8 mouse cellular contexts compared by ENCODE assay signal in genomic region chr4:133774570-133775554, GRCm38 (mm10). TPM values are rescaled to one million over a fixed set of nuclear protein-coding genes. Genes with fewer than 3 reads are reported as not detected.
A peak's percentile ranks its signal among the peaks of the same experiment; 100 is the strongest.
DNase-seq lines count a peak whose midpoint lies in the region; ATAC-seq and TF ChIP-seq lines count a peak whose summit lies in the region.
"Had no signal": no experiment of that assay in that cellular context is flagged by ENCODE, and none has a peak within 500 bp of the region (broad histone marks: within the 10 kb centered on the region; RNA-seq: fewer than 3 reads in every experiment).

No protein-coding gene starts in this region.

- in situ Hi-C loops in CH12.LX (cut with MboI; ENCODE audit: low pct_ligation_motif_present, low pct_unique_long_range_greater_than_20kb, low sequenced_read_pairs): no loop called here

- no peaks in the 10 kb centered on the region for H3K27me3 ChIP-seq in CH12.LX (replicated peaks)
- no peaks in the 10 kb centered on the region for H3K27me3 ChIP-seq in heart, adult 2 months (ENCODE audit: control insufficient read depth, insufficient read depth, low read length)
- H3K27me3 ChIP-seq in stomach, postnatal 0 days (ENCODE audit: control insufficient read depth, insufficient read depth, low read length): no peaks in the 10 kb centered on the region
- H3K27me3 ChIP-seq: heart, embryonic 13.5 days had no signal

- peak overlapping the region; percentile 77 for H3K4me2 ChIP-seq in CH12.LX (ENCODE audit: insufficient read depth, low read depth, poor library complexity, severe bottlenecking)
- no peak overlapping the region for H3K4me2 ChIP-seq in stomach, postnatal 0 days (replicated peaks; ENCODE audit: low read depth)
- H3K4me2 ChIP-seq: heart, embryonic 13.5 days had no signal

- DNase-seq in A20 (ENCODE audit: low read depth, low spot score): peak; percentile 88
- no peak for DNase-seq in CH12.LX (ENCODE audit: extremely low read depth)
- DNase-seq in cerebellum, adult 9-10 months: peak; percentile 94
- peak; percentile 80 to 87 for DNase-seq in heart, adult 2 months
- peak; percentile 73 to 83 for DNase-seq in layer of hippocampus, postnatal 10 days (ENCODE audit: low spot score in 2 of 2)
- DNase-seq in stomach, postnatal 0 days (ENCODE audit: low spot score): peak; percentile 86

- H3K9me3 ChIP-seq in CH12.LX (replicated peaks; ENCODE audit: low read length): no peaks in the 10 kb centered on the region
- no peaks in the 10 kb centered on the region for H3K9me3 ChIP-seq in stomach, postnatal 0 days (ENCODE audit: control insufficient read depth, low read length)
- H3K9me3 ChIP-seq: heart, embryonic 13.5 days had no signal

- no peaks in the 10 kb centered on the region for H3K36me3 ChIP-seq in CH12.LX (replicated peaks in 1 of 2; ENCODE audit: control insufficient read depth in 1 of 2, insufficient read depth in 1 of 2, low read length in 1 of 2)
- no peaks in the 10 kb centered on the region for H3K36me3 ChIP-seq in heart, adult 2 months (ENCODE audit: control insufficient read depth, insufficient read depth, low read length)
- no peaks in the 10 kb centered on the region for H3K36me3 ChIP-seq in stomach, postnatal 0 days (ENCODE audit: control insufficient read depth, insufficient read depth, low read length)
- H3K36me3 ChIP-seq: heart, embryonic 13.5 days had no signal

- peak overlapping the region in 1 of 3 experiments; percentile 46 for H3K4me3 ChIP-seq in CH12.LX (replicated peaks in 1 of 3; ENCODE audit: low read depth in 2 of 3, low read length in 2 of 3, poor library complexity in 1 of 3)
- no peak overlapping the region for H3K4me3 ChIP-seq in heart, adult 2 months
- no peak overlapping the region for H3K4me3 ChIP-seq in stomach, postnatal 0 days (ENCODE audit: low read depth, low read length)
- H3K4me3 ChIP-seq: heart, embryonic 13.5 days had no signal

- intact Hi-C loops in heart, adult 2 months (cut with DNase I): loop anchor here (1.0 kb wide), 1 partner anchor 104 kb away; no protein-coding TSS in a partner anchor

- H3K27ac ChIP-seq in CH12.LX (ENCODE audit: insufficient read depth, low read depth): no peak overlapping the region; the same call in 1 of the 2 replicates
- no peak overlapping the region for H3K27ac ChIP-seq in heart, adult 2 months
- no peak overlapping the region for H3K27ac ChIP-seq in stomach, postnatal 0 days (replicated peaks)
- H3K27ac ChIP-seq: heart, embryonic 13.5 days had no signal

- no peak overlapping the region for H3K9ac ChIP-seq in CH12.LX (ENCODE audit: insufficient read depth, low read depth)
- no peak overlapping the region for H3K9ac ChIP-seq in heart, adult 2 months (ENCODE audit: low read depth, low read length)
- H3K9ac ChIP-seq in stomach, postnatal 0 days (ENCODE audit: low read length): no peak overlapping the region
- H3K9ac ChIP-seq: heart, embryonic 13.5 days had no signal

- peak in 1 of 2 experiments; percentile 53; a peak in 2 of 4 replicates for TF ChIP-seq CTCF in CH12.LX (conservative IDR thresholded peaks at IDR 0.05 in 1 of 2, IDR thresholded peaks at IDR 0.05 in 1 of 2; ENCODE audit: low read depth in 2 of 2, low read length in 2 of 2)
- TF ChIP-seq CTCF in heart, adult 2 months (IDR thresholded peaks at IDR 0.05): peak; percentile 81
- peak; percentile 80 for TF ChIP-seq CTCF in stomach, postnatal 0 days (IDR thresholded peaks at IDR 0.05; ENCODE audit: low read depth)

- dilution Hi-C loops in CH12.LX (cut with MboI; ENCODE audit: extremely low pct_ligation_motif_present, extremely low pct_unique_long_range_greater_than_20kb, low sequenced_read_pairs): no loop called here

- no peak; the same call in 1 of the 2 replicates for TF ChIP-seq POLR2A in CH12.LX (IDR thresholded peaks at IDR 0.05; ENCODE audit: low read depth, low read length)
- TF ChIP-seq POLR2A in heart, adult 2 months (IDR thresholded peaks at IDR 0.05; ENCODE audit: insufficient read depth, low read depth, low read length): no peak

- TF ChIP-seq RAD21 in CH12.LX (IDR thresholded peaks at IDR 0.05; ENCODE audit: low read depth, low read length): peak; percentile 22

- TF ChIP-seq EP300 in CH12.LX (IDR thresholded peaks at IDR 0.05; ENCODE audit: low read length): no peak
- peak; percentile 74; the same call in 1 of the 2 replicates for TF ChIP-seq EP300 in heart, adult 2 months (IDR thresholded peaks at IDR 0.05; ENCODE audit: insufficient read depth, low read depth, low read length)
- no peak for TF ChIP-seq EP300 in stomach, postnatal 0 days (optimal IDR thresholded peaks at IDR 0.05)

- WGBS in heart, adult 2 months: 48% methylated on average over 21 of the region's 21 CpGs
- WGBS in stomach, postnatal 0 days: 73% methylated on average over 21 of the region's 21 CpGs

- ATAC-seq in megakaryocyte-erythroid progenitor cell, adult 5-6 weeks (replicated peaks; ENCODE audit: low FRiP score, low TSS enrichment, poor library complexity, severe bottlenecking): peak; percentile 90
- peak; percentile 72 for ATAC-seq in stomach, postnatal 0 days (ENCODE audit: low FRiP score, low TSS enrichment)

- H3K4me1 ChIP-seq in CH12.LX (ENCODE audit: control insufficient read depth in 1 of 2, insufficient read depth in 2 of 2): peaks cover 4 to 11% of the 10 kb centered on the region in 2 experiments; a peak in 3 of 4 replicates
- no peaks in the 10 kb centered on the region; the same call in 1 of the 2 replicates for H3K4me1 ChIP-seq in heart, adult 2 months (ENCODE audit: control insufficient read depth, insufficient read depth, low read length)
- no peaks in the 10 kb centered on the region for H3K4me1 ChIP-seq in stomach, postnatal 0 days (replicated peaks; ENCODE audit: control insufficient read depth, insufficient read depth)
- H3K4me1 ChIP-seq: heart, embryonic 13.5 days had no signal

- H3K79me2 ChIP-seq in CH12.LX (replicated peaks; ENCODE audit: control insufficient read depth, extremely low read depth, insufficient read depth, poor library complexity, severe bottlenecking): no peaks in the 10 kb centered on the region
- no peaks in the 10 kb centered on the region for H3K79me2 ChIP-seq in heart, adult 2 months (replicated peaks; ENCODE audit: control insufficient read depth, insufficient read depth, low read length)

TF ChIP-seq in CH12.LX, 34 proteins besides CTCF, POLR2A, EP300 and RAD21:
- TF ChIP-seq TCF12 (IDR thresholded peaks at IDR 0.05; ENCODE audit: low read depth, low read length) (peak; percentile 30; the same call in 1 of the 2 replicates), JUN (IDR thresholded peaks at IDR 0.05; ENCODE audit: insufficient read depth, low read depth, low read length) (no peak), KAT2A (IDR thresholded peaks at IDR 0.05; ENCODE audit: insufficient replicate concordance, low read length) (no peak), MXI1 (IDR thresholded peaks at IDR 0.05; ENCODE audit: low read depth, low read length) (0 out of 2 replicates have a peak, but pooled peaks have one; percentile 10), POLR2AphosphoS2 (IDR thresholded peaks at IDR 0.05; ENCODE audit: low read depth, low read length) (no peak), SMC3 (IDR thresholded peaks at IDR 0.05; ENCODE audit: low read depth, low read length) (peak; percentile 34), NELFE (IDR thresholded peaks at IDR 0.05; ENCODE audit: low read depth, low read length) (no peak), BHLHE40 (IDR thresholded peaks at IDR 0.05; ENCODE audit: low read depth, low read length) (0 out of 2 replicates have a peak, but pooled peaks have one; percentile 12), NRF1 (IDR thresholded peaks at IDR 0.05; ENCODE audit: low read depth, low read length) (peak; percentile 75), CHD1 (IDR thresholded peaks at IDR 0.05; ENCODE audit: low read depth, low read length) (no peak), ELF1 (IDR thresholded peaks at IDR 0.05; ENCODE audit: low read depth, low read length) (peak; percentile 73), MAX (IDR thresholded peaks at IDR 0.05; ENCODE audit: low read length) (no peak), IRF4 (IDR thresholded peaks at IDR 0.05; ENCODE audit: low read depth, low read length) (0 out of 2 replicates have a peak, but pooled peaks have one; percentile 57), TBP (conservative IDR thresholded peaks at IDR 0.05; ENCODE audit: low read depth, low read length) (no peak), USF1 (IDR thresholded peaks at IDR 0.05; ENCODE audit: low read depth, low read length) (peak; percentile 10; the same call in 1 of the 2 replicates), USF2 (conservative IDR thresholded peaks at IDR 0.05; ENCODE audit: low read depth, low read length) (no peak), PAX5 (IDR thresholded peaks at IDR 0.05; ENCODE audit: low read length) (no peak), MAFK (IDR thresholded peaks at IDR 0.05; ENCODE audit: insufficient replicate concordance, low read length) (no peak)

RNA-seq across cellular contexts. Expression of gene Arid1a, which starts 18.3 kb away (rescaled TPM):
- total RNA-seq in CH12.LX (2012; rRNA removed) (17.9 and 19.1 TPM in 2 replicates), CH12.LX (2014; rRNA removed) (4.7 and 6.4 TPM in 2 replicates)
- polyA plus RNA-seq in CH12.LX (2012; ENCODE audit: insufficient read length, low read depth): 36.3 and 47.1 TPM in 2 replicates
- 10 to 100 TPM; 34.2 to 38.0 TPM for total RNA-seq in heart, adult 2 months (2021)
- 27.8 and 28.1 TPM in 2 replicates for polyA plus RNA-seq in heart, adult 2 months (2012; rRNA removed)
- 10 to 100 TPM; 74.6 to 76.4 TPM for total RNA-seq in layer of hippocampus, postnatal 10 days (2021)
- 127 and 136 TPM in 2 replicates for total RNA-seq in megakaryocyte-erythroid progenitor cell, adult 5-6 weeks (2014; fragmentation: Nextera tagmentation)
- total RNA-seq in megakaryocyte-erythroid progenitor cell, adult 5-6 weeks (2017): 28.2 and 29.6 TPM in 2 replicates
- polyA plus RNA-seq in stomach, postnatal 0 days (2015; fragmentation: Nextera tagmentation; extraction: Ambion mirVana): 8.7 and 9.7 TPM in 2 replicates
